Mouse (Mus musculus): ENCODE results near the gene Hoxb4. TPM values are rescaled to one million over a fixed set of nuclear protein-coding genes. Genes with fewer than 3 reads are reported as not detected.
A peak's percentile ranks its signal among the peaks of the same experiment; 100 is the strongest.

Gene Hoxb4
- 3.1 and 3.5 TPM in 2 replicates for polyA plus RNA-seq (2015; fragmentation: Nextera tagmentation; extraction: Ambion mirVana)

GRCm38 (mm10) chr11:96317608-96318367 is at the start of gene Hoxb4:
TSS of gene Hoxb4 (plus strand) at chr11:96318267.

GRCm38 (mm10) chr11:96270996-96271540 is 47.0 kb upstream of the Hoxb4 start, which contains the start of gene Hoxb9:
TSS of gene Hoxb9 (plus strand) at chr11:96271457.

GRCm38 (mm10) chr11:96281855-96282570 is 36.1 kb upstream of the Hoxb4 start, which contains the start of gene Hoxb8:
TSS of gene Hoxb8 (plus strand) at chr11:96281905.

GRCm38 (mm10) chr11:96285771-96286738 is 32.0 kb upstream of the Hoxb4 start, which contains the start of gene Hoxb7:
TSS of gene Hoxb7 (plus strand) at chr11:96286623.

GRCm38 (mm10) chr11:96291681-96292564 is 26.1 kb upstream of the Hoxb4 start, which contains the start of gene Hoxb6:
TSS of gene Hoxb6 (plus strand) at chr11:96292476.

GRCm38 (mm10) chr11:96303151-96304099 is 14.6 kb upstream of the Hoxb4 start, which contains the start of gene Hoxb5:
TSS of gene Hoxb5 (plus strand) at chr11:96303336.

GRCm38 (mm10) chr11:96323154-96323553 is 5.1 kb downstream of the Hoxb4 start, which contains the start of gene Hoxb3:
TSS of gene Hoxb3 (plus strand) at chr11:96323326.

GRCm38 (mm10) chr11:96350341-96350624 is 32.2 kb downstream of the Hoxb4 start, which contains the start of gene Hoxb2:
TSS of gene Hoxb2 (plus strand) at chr11:96350525.

GRCm38 (mm10) chr11:96365441-96366091 is 47.5 kb downstream of the Hoxb4 start, which contains the start of gene Hoxb1:
TSS of gene Hoxb1 (plus strand) at chr11:96365752.

MicroRNAs encoded within 50 kb of the gene (microRNA counts, 519-probe panel; counts per million panel counts)
- microRNA mmu-miR-10a = 6,736 counts per million, percentile 92 among the panel's probes with 10 or more counts

Small RNA genes lying within 50 kb of the gene (microRNA-seq; reads per million reads assigned to microRNA genes)
- 139,959 reads per million, percentile 100 among the genes with 10 or more reads in this experiment for gene Mir10a

Other genes with a start within 250 kb of the Hoxb4 start
- 1,486 and 1,590 TPM in 2 replicates for gene Atp5g1, start 242.6 kb upstream of the Hoxb4 start, polyA plus RNA-seq (2015; fragmentation: Nextera tagmentation; extraction: Ambion mirVana)
- 0.21 TPM in 1 of 2 replicates, not detected in the other for gene Calcoco2, start 206.3 kb upstream of the Hoxb4 start, polyA plus RNA-seq (2015; fragmentation: Nextera tagmentation; extraction: Ambion mirVana)
- 0.25 and 0.42 TPM in 2 replicates for gene Ttll6, start 184.5 kb upstream of the Hoxb4 start, polyA plus RNA-seq (2015; fragmentation: Nextera tagmentation; extraction: Ambion mirVana)
- gene Hoxb13, start 124.0 kb upstream of the Hoxb4 start, polyA plus RNA-seq (2015; fragmentation: Nextera tagmentation; extraction: Ambion mirVana) = not detected in 2 replicates
- 52.7 and 70.5 TPM in 2 replicates for gene Hoxb9, start 46.8 kb upstream of the Hoxb4 start, polyA plus RNA-seq (2015; fragmentation: Nextera tagmentation; extraction: Ambion mirVana)
- 55.8 and 64.7 TPM in 2 replicates for gene Hoxb8, start 36.4 kb upstream of the Hoxb4 start, polyA plus RNA-seq (2015; fragmentation: Nextera tagmentation; extraction: Ambion mirVana)
- 92.0 and 93.9 TPM in 2 replicates for gene Hoxb7, start 31.6 kb upstream of the Hoxb4 start, polyA plus RNA-seq (2015; fragmentation: Nextera tagmentation; extraction: Ambion mirVana)
- gene Hoxb6, start 25.8 kb upstream of the Hoxb4 start, polyA plus RNA-seq (2015; fragmentation: Nextera tagmentation; extraction: Ambion mirVana) = 103 and 114 TPM in 2 replicates
- gene Hoxb5, start 14.9 kb upstream of the Hoxb4 start, polyA plus RNA-seq (2015; fragmentation: Nextera tagmentation; extraction: Ambion mirVana) = 30.8 and 34.0 TPM in 2 replicates
- gene Hoxb3, start 5.1 kb downstream of the Hoxb4 start, polyA plus RNA-seq (2015; fragmentation: Nextera tagmentation; extraction: Ambion mirVana) = 6.7 and 8.2 TPM in 2 replicates
- gene Hoxb2, start 32.3 kb downstream of the Hoxb4 start, polyA plus RNA-seq (2015; fragmentation: Nextera tagmentation; extraction: Ambion mirVana) = 30.9 and 35.1 TPM in 2 replicates
- 0.42 and 0.65 TPM in 2 replicates for gene Hoxb1, start 47.5 kb downstream of the Hoxb4 start, polyA plus RNA-seq (2015; fragmentation: Nextera tagmentation; extraction: Ambion mirVana)
- 10.7 and 13.6 TPM in 2 replicates for gene Skap1, start 146.3 kb downstream of the Hoxb4 start, polyA plus RNA-seq (2015; fragmentation: Nextera tagmentation; extraction: Ambion mirVana)

Measured in neural tube, postnatal 0 days (tissue).